Mouse (Mus musculus): Measurements from ENCODE around the gene Gm30083. TPM values are rescaled to one million over a fixed set of nuclear protein-coding genes. Genes with fewer than 3 reads are reported as not detected.

Gene Gm30083
- polyA plus RNA-seq (2012; rRNA removed; ENCODE audit: low replicate concordance) = not detected in 2 replicates

GRCm38 (mm10) chr14:34015063-34015462, at the start of gene Gm30083:
Gm30083 (minus strand) TSS chr14:34015182.

GRCm38 (mm10) chr14:34052516-34052915, 37.5 kb upstream of the Gm30083 start, which contains the start of gene Antxrl:
Antxrl (plus strand) TSS chr14:34052707.

GRCm38 (mm10) chr14:34016381-34016780, 1.4 kb upstream of the Gm30083 start, which contains the start of gene Gm5460:
Gm5460 (plus strand) TSS chr14:34016758.

DNA sequence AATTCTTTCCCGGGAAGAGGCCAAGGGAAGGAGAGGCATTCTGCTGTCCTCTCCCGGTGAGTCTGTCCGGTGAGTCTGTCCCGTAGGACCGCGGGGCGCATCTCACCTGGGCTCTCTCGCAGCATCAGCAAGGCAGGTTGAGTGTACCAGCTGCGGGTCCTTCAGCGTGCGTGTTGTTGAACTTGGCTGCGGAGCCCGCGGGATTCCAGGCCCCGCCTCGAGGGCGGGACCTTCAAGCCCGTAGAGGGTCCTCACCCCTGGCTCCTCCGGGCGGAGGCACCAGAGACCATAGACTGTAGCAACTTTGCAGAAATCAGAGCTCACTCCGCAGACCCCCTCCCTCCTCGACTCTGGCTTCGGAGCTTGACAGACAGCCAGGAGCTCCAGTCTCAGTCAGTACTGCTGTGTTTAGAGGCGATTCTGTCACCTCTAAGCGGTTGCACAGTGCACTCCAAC, 36.4 kb downstream of the Gm30083 start, which contains the start of gene Zfp488:
Zfp488 (minus strand) TSS at position 161 of the 456 bp plus-strand sequence.

DNA sequence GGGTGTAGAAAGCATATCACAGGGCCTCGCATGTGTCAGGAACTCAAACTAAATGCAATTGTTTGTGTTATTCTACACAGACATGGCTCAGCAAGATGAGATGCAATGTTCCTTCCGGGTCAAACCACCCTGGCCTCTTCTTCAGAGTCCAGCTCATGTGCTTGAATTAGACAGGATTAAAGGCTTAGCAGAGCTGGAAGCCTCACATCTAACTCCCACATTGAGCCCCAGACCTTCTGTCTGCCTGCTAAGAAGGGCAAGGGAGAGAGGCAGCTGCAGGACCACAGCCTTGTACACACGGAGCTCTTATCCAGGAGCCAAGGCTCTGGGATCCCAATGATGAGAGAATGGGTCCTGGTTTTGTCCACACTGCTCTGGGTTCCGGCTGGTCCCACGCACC, 61.2 kb downstream of the Gm30083 start, which contains the start of gene Rbp3:
Rbp3 (plus strand) TSS at position 243 of the 400 bp plus-strand sequence.

GRCm38 (mm10) chr14:33940739-33941138, 74.2 kb downstream of the Gm30083 start, which contains the start of gene Gdf2:
Gdf2 (plus strand) TSS chr14:33941039.

Other genes with a start within 250 kb of the Gm30083 start
- 20.4 and 36.4 TPM in 2 replicates for gene Gdf10, start 91.6 kb downstream of the Gm30083 start, polyA plus RNA-seq (2012; rRNA removed; ENCODE audit: low replicate concordance)
- gene Gdf2, start 74.1 kb downstream of the Gm30083 start, polyA plus RNA-seq (2012; rRNA removed; ENCODE audit: low replicate concordance) = 0.07 TPM in 1 of 2 replicates, not detected in the other
- not detected in 2 replicates for gene Rbp3, start 61.2 kb downstream of the Gm30083 start, polyA plus RNA-seq (2012; rRNA removed; ENCODE audit: low replicate concordance)
- not detected in 2 replicates for gene Zfp488, start 36.4 kb downstream of the Gm30083 start, polyA plus RNA-seq (2012; rRNA removed; ENCODE audit: low replicate concordance)
- 1.5 and 1.7 TPM in 2 replicates for gene Gm5460, start 1.6 kb upstream of the Gm30083 start, polyA plus RNA-seq (2012; rRNA removed; ENCODE audit: low replicate concordance)
- gene Antxrl, start 37.5 kb upstream of the Gm30083 start, polyA plus RNA-seq (2012; rRNA removed; ENCODE audit: low replicate concordance) = not detected in 2 replicates
- 3.0 and 23.3 TPM in 2 replicates for gene Anxa8, start 70.8 kb upstream of the Gm30083 start, polyA plus RNA-seq (2012; rRNA removed; ENCODE audit: low replicate concordance)
- gene A630023A22Rik, start 87.6 kb upstream of the Gm30083 start, polyA plus RNA-seq (2012; rRNA removed; ENCODE audit: low replicate concordance) = 0.10 TPM in 1 of 2 replicates, not detected in the other
- gene Npy4r, start 137.3 kb upstream of the Gm30083 start, polyA plus RNA-seq (2012; rRNA removed; ENCODE audit: low replicate concordance) = 0.07 and 0.32 TPM in 2 replicates
- gene Gprin2, start 186.5 kb upstream of the Gm30083 start, polyA plus RNA-seq (2012; rRNA removed; ENCODE audit: low replicate concordance) = 0.42 and 0.69 TPM in 2 replicates
- 10.9 and 11.4 TPM in 2 replicates for gene Syt15, start 204.4 kb upstream of the Gm30083 start, polyA plus RNA-seq (2012; rRNA removed; ENCODE audit: low replicate concordance)